Mouse (Mus musculus): ENCODE measurements at regions not wholly inside any gene's neighbourhood (a gene's known extent, or its start where the extent isn't known, plus 50 kb on each side); places are given as distances from the start of the nearest gene placed in this dataset.
A peak's percentile ranks its signal among the peaks of the same experiment; 100 is the strongest.
"Not testable (repeated sequence)": the region's sequence is repeated elsewhere in the genome, so short reads cannot be mapped to it uniquely, and the experiment has no call there.

DNA sequence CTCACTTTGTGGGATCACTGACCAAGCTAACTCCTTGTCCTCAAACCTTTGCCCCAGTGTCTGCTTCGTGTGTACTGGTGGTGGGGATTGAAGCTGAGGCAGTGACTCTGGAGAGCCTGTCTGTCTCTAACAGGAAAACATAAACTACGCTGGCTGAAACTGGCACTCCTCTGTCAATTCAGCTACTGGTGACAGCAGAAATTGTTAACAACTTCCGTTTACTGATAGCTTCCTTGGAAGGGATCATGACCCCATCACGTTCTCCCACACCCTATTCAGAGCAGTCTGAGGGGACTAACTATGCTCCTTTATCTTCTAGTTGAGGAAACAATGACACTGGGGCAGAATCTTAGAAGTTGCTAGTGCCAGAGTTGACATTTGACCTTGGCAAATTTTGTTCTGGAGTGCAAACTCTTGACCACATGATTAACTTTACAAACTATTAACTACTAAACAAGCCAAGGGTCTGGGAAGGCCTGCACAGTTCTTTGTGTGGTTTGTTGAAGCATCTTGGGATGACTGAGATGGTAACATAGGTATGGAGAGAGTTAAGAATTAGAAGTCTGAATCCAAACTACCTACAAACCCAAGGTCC, 96.7 kb upstream of the Max start:
- no peak for DNase-seq (ENCODE audit: low spot score)

DNA sequence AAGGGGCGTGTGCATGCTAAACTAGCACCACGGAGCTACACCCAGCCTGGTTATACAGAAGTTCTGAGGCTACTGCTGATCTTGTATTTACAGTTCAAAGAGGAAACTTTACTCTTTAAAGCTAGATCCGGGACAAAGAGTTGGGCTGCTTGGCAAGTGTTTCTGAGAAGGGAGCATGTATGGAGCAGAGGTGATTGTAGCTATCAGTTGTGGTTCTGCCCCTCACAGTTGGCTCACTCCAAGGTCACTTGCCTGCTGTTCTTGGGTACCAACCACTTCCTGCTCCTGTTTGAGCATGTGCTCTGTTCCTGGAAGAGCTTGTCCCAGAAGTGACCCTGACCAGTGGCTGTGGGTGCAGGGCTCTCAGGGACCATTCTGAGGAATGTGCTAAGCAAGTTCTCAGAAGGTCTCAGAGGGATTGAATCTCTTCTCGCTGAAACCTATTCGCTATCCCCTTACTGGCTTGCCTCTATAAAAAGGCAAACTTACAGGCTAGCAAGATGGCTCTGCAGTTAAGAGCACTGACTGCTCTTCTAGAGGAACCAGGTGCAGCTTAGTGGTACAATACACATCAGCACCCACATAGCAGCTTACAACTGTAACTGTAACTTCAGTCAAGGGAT, 94.9 kb upstream of the Max start:
- no peak for DNase-seq (ENCODE audit: low spot score)

DNA sequence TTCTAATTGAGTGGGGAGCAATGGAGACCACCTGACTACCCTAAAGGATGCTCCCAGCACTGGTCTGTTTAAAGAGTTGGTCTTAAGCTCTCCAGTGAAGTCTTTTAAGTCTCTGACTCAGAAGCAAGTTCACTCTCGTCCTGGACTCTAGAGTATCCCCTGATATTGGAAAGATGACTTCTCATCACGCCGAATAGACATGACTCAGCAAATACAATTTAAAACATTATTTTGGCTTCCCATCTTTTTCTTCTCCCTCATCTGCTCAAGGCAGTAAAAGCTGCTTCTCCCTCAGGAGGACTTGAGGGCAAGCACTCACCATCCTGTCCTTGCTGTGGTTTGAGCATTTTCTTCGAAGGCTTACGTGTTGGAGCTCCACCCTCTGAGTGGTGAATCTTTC, 92.7 kb upstream of the Max start:
- no peak for DNase-seq (ENCODE audit: low spot score)

DNA sequence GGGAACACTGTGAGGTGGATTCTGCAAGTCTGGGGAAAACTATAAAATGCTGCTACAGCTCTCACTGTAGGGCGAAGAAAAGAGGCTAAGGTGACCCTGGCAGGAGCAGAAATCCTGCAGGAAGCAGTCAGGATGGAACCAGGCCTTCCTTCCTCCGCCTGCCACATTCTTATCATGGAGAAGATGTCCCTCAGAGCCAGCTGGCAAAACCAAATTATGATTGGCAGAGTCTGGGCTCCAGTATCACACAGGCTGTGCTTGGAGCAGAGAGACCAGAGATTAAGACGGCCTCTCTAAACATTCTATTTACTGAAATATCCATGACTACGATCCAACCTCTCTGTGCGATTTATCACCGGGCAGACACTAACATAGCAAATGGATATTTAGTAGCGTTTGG, 92.2 kb upstream of the Max start:
- no peak for DNase-seq (ENCODE audit: low spot score)

DNA sequence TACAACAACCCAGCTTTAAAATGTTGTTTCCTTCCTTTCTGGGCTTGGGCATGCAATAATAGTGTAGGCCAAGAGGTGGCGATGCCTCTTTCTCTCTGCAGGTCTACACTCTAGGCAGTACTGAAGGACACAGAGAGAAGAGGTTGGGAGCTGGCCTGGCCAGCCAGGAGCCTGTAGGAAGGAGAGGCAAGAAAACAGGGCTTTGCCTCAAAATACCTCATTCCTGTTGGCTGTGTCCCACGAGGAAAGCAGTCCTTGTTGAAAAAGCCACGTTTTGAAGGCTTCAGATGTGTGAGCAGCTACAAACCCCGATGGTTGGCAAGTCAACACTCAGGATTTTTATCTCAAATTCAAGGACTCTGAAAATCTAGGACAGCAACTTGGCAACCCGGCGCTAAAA, 90.9 kb upstream of the Max start:
- DNase-seq (ENCODE audit: low spot score) = peak; percentile 49

DNA sequence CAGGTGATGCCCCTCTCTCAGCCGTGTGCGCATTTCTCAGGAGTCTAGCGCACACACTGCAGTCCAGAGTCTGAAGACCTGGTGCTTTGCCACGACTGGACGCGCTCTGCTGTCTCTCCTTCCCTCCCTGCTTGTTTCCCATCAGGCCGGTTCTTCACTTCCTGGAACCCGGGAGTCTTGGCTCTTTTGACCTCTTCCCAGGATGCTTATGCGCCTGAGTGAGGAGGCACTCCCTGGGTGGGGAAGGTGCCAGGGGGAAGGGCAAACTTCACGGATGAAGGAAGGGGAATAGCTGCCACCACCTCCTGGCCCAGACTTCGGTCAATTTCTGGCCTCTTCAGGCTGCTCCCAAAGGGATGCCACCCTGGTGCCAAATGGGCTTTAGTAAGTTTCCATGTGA, 86.4 kb upstream of the Max start:
- no peak for DNase-seq (ENCODE audit: low spot score)

DNA sequence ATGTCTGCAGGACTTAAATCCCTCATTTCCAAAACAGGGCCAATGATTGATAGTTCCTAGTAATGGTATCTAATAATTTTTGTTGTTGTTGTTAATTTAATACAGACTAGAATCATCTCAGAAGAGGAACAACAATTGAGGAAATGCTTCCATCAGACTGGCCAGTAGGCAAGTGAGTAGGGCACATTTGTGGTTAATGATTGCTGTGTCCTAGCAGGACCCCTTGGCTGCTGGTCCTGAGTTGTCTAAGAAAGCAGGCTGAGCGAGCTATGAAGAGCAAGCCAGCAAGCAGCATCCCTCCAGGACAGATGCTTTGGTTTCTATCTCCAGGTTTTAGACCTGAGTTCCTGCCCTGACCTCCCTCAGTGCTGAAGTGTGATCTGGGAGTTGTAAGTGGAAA, 85.3 kb upstream of the Max start:
- no peak for DNase-seq (ENCODE audit: low spot score)

DNA sequence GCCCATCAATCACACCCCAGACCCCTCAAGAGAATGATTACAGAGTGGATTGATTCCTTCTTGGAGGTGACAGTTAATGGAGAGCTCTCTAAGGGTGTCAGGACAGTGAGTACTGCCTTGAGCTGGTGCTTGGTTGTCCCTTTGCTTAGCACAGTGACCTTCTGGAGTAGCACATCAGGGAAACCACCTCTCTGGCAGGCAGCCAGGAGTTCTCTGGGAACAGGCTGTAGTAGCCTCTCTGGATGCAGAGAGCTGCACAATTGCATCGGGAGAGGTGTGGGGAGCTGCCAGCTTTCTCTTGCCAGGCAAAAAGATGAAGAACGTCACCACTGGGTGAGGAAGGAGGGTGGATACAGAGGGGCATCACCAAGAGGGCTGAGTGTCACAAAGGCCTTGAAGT, 84.0 kb upstream of the Max start:
- no peak for DNase-seq (ENCODE audit: low spot score)

DNA sequence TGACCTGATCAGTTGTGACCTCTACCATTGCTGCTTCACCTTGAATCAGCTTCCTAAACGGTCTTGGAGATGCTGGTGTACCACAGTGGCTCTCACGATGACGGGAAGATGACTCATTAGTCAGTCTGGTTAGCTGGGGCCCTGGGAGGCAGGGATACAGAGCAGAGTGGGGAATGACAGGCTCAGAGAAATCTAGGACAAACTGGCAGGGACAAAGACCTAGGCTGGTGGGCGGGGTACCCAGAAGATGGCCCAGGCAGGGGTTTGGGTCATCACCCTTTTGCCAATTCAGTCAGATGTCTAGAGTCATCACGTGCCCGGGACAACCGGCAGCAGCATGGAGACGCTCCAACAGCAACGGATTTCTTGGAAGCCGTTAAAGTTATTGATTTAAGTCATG, 83.4 kb upstream of the Max start:
- no peak for DNase-seq (ENCODE audit: low spot score)

DNA sequence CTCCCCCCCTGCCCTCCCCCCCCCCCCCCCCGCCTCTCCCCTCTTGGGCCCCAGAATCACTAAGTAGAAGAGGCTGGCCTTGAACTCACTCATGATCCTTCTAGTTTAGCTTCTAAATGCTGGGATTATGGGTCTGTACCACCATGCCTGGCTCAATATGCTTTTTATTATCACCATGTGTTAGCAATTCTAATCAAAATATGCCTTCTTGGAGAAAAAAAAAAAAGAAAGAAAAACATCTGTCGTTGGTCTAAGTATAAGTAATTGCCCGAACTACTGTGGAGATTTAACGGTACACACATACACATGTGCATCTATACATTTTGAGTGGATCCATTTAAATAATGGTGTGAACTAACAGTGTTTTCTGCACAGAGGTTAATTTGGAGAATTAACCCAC, 80.4 kb upstream of the Max start:
- DNase-seq (ENCODE audit: low spot score) = no peak

DNA sequence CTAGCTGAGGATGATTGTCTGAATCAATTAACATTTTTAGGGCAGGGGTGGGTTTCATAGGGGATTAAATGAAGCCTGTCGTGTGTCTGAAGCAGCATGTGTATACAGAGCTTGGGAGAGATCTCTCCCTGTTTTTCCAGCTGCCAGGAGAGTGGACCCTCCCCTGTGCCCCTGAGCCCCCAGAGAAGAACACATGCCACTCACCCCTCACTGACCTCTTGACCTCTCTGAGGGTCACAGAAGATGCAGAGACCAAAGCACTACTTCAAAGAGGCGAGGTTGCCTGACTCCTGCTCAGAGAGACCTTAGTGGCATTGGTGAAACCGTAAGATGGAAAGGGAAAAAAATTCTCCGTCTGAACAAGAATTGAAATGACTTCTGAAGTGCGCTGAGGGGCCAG, 79.1 kb upstream of the Max start:
- DNase-seq (ENCODE audit: low spot score) = no peak

DNA sequence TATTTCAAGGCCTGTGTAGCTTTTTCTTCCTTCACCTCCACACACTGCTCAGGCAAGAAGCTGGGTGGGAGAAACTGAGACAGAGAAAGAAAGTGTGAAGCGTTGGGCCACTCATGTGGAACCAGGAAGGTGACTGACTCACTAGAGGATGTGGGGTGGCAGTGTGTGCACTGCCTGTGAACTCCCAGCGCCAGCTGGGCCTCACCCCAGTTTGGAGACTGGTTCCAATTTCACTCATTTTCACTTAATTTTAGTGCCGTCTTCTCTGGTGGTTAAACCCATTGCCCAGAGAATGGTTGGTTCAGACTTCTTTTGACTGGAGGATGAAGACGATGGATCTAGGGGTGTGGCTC, 77.9 kb upstream of the Max start:
- DNase-seq (ENCODE audit: low spot score) = no peak

DNA sequence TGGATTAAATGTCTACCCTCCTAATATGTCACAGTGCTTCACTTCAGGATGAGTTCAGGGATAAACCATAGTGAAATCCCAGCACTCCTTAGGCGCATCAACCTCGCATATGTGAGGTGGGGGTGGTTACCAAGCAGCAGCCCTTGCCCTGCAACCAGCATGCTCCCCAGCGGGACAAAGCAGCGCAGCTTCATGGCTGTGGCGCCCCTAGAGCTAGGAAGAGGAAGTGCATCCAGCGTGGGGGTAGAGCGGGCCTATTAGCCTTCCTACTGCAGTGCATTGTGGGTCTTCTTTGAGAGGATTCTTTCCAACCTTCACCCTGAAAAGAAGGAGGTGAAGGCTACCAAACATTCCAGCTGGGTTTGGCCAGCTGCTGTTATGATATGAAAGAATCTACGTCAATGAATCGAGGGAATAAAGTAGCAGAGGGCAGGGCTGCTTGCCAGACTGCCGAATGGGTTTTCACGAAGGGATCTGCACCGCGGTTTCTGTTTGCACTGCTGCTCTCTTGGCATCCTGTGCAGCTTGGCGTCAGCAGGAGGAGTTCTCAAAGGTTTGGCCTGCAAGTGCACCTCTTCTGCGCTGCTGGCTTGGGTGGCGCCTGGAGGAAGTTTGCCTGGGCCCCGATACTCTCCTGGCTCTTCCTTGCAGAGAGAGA, 77.4 kb upstream of the Max start:
- DNase-seq (ENCODE audit: low spot score) = peak; percentile 22

DNA sequence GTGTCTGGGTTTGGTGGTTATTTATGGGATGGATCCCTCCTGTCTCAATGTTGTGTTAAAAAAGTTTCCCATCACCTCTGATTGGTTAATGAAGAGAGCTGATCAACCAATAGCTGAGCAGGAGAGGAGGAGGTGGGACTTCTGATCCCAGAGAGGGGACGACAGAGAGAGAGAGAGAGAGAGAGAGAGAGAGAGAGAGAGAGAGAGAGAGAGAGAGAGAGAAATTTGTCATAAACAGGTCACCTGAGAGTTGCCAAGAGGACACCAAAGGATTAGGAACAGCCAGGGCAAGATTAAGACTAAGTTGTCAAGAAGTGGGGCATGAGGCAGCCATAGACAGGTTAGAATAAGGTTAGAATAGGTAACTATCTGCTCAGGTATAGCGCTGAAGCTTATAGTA, 73.7 kb upstream of the Max start:
- DNase-seq (ENCODE audit: low spot score) = no peak

DNA sequence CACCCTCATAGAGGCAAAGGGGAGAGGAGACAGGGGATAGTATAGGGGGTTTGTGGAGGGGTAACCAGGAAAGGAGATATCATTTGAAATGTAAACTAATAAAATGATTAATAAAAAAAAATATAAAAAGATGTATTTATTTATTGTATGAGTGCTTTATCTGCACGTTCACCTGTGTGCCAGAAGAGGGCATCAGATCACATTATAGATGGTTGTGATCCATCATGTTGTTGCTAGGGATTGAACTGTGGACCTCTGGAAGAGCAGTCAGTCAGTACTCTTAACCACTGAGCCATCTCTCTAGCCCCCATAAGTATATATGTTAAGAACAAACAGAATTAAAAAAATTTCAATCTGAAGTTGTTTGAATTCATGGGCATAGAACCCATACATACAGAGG, 69.4 kb upstream of the Max start:
- DNase-seq (ENCODE audit: low spot score) = no peak

DNA sequence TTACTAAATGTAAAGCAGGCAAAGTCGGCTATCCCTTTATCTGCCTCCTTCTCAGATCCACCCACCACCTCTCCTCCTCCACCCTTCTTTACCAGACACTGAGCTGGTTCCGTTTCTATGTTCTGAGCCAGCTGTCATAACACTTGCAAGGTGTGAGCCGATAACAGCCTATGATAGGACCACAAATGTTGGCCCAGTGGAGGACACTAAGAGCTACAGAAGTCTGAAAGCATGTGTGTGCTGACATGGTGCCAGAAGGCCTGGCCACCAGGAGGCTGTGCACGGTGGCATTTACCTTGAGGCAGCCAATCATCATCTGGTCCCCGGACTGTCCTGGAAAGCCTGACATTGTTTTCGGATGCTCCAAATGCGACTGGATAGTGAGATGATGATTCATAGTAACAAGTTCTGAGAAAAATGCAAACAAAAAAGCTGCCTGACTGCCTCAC, 63.5 kb upstream of the Max start:
- DNase-seq (ENCODE audit: low spot score) = no peak

DNA sequence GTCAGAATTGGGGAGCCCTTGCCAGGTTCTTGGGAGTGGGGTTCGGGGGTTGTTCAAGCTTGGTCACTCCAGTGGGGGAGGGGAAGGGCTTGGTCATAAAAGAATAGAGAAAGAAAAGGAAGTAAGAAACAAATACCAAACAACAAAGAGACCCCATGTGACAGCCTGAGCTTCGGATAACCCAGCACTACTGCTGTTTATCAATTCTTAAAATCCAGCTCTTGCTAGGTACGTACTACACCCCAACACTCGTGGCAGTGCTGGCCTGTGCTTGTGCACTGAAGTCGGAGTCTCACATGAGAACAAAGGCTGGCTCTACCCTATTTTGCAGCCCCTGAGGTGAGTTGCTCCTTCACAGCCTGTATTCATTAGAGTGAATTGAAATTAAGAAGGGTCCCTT, 60.5 kb upstream of the Max start:
- no peak for DNase-seq (ENCODE audit: low spot score)

DNA sequence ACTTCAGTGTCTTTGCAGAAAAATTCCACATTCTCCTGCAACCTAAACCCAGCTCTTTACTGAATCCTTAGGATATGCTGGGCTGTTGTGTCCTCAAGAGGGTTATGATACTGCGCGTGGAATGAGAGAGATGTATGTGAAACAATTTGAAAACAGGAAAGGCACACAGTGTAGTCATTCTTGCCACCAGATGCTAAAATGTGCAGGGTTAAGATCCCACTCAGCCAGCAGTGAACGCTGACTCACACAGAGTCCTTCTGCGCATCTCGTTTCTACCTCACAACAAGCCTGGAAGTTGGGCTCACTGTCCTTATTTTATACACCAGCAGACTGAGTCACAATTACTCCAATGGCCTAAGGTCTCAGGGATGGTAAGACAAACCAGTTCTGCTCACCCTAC, 59.9 kb upstream of the Max start:
- DNase-seq (ENCODE audit: low spot score) = no peak

DNA sequence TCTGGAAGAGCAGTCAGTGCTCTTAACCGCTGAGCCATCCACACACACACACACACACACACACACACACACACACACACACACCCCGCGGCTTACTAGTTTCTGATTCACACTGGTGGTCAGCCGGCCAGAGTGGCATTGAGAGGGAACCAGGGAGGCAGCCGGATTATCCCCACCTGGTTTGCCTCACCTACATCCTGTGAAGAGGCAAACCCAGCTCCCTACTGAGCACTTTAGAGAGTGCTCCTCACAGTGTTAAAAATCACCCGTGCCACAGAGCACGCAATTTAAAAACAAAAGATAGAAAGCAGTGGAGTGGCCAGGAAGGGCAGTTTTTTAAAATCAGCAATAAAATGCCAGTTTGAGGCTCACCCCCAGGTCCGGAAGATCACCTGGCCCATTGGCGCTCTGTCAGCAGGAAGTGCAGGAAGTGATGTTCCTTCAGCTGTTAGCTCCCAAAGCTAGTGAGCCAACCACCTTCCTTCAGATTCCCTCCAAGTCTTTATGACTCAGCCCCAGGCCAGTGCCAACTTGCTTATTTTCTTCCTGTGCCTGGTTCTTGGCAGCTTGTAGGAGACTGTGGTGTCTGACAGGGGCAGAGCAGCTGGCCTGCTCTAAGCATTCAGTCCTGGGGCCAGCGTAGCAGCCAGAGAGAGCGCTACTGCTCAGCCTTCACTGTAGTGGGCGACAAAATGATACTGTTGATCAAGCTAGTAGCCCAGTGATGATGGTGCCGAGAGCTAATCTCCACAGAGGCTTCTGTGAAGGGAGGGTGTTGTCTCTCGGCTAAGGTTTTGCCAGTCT, 57.9 kb upstream of the Max start:
- DNase-seq (ENCODE audit: low spot score) = peak; percentile 75

DNA sequence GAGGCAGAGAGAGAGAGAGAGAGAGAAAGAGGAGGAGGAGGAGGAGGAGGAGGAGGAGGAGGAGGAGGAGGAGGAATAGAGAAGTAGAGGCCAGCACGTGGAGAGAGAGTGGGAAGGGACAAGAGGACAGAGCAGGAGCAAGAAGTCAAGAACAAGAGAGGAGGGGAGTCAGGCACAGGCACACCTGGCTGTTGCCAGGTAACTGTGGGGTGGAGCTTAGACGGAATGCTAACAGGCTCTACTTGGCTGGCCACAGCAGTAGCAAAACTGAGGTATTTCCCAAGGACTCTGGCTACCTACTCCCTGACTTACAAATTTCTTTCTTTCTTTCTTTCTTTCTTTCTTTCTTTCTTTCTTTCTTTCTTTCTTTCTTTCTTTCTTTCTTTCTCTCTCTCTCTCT, 57.1 kb upstream of the Max start:
- DNase-seq (ENCODE audit: low spot score) = not testable (repeated sequence)

DNA sequence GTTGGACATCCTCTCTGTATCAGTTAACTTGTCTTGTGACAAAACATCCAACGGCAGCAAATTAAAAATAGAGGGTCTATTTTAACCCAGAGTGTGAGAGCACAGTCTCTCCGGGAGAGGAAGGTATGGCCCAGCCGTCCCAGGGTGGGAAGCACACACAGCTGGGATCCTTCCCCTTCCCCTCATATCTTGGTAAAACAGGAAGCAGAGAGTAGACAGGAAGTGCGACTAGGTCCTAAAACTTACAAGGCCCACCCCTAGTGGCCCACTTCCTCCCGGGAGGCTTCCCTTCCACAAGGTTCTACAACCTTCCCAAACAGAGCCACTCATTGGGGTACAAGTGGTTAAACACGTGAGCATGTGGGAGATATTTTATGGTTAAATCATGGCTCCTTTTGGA, 56.4 kb upstream of the Max start:
- DNase-seq (ENCODE audit: low spot score) = no peak

DNA sequence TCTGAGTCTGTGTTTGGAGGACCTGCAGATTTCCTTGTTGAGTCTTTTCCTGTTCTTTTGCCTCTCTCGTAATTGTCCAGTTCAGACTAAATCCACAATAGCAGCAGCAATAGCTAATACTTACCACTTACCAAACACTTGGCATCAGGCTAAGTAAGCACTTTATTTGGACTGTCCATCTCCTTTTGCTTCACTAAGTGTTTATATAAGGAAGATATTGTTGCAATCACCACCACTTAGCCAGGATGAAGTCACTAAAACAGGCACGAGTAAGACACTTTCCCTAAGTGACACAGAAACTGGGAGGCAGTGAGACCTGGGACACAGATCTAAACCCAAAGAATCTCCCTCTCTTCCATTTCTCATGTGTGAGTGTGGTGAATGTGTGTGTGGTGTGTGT, 52.9 kb upstream of the Max start:
- DNase-seq (ENCODE audit: low spot score) = no peak

All from gastrocnemius, adult 18-20 months (tissue).